Mouse (Mus musculus) mature B cell (primary cell): ENCODE results near the gene Galnt3.

Experiments
- in situ Hi-C: fragments of 300-500 bp; cut with MboI; formaldehyde crosslinking; loops from 2 replicates; pipeline ENCODE4 v1.14.3; 2019

Galnt3 gene

DNA sequence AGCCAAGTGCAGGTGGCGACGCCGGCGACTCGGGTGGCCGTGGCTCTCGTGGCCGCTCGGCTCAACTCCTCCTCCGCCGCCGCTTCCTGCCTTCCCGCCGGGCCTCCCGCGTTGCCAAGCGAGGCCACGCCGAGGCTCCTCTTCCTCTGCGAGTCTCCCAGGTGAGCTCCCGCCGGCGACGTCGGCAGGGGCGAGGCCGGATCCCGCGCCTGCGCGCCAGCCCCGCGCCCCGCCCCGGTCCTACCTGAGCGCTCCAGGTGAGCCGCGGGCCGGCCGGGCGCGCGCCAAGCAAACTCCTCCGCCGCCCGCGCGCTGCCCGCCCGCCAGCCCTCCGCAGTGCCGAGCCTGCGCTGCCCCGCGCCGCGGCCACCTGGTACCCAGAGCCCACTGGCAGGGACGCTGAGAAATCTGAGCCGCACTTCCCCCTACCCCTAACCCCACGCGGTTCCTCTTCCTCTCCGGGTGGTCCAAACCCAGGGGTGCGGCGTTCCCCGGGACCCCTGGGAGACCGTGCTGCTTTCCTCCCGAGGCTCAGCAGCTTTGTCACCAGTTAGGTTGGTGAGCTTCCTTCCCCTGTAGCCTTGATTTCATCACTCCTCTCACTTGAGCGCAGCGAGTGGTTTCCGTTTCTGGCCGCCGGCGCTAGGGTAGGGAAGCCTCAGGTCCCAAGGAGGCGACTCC lies at the start of gene Galnt3:
Galnt3 (minus strand) TSS at position 404 of the 681 bp plus-strand sequence.
- in situ Hi-C loops = no loop called here

- in situ Hi-C loops = no loop called here
Measured at GRCm38 (mm10) chr2:66173134-66173533, 48.3 kb upstream of the Galnt3 start.

GRCm38 (mm10) chr2:66171643-66172042 lies 46.8 kb upstream of the Galnt3 start:
- in situ Hi-C loops = no loop called here

GRCm38 (mm10) chr2:66170721-66171120 lies 45.9 kb upstream of the Galnt3 start:
- in situ Hi-C loops = no loop called here

GRCm38 (mm10) chr2:66165025-66165424 lies 40.2 kb upstream of the Galnt3 start:
- in situ Hi-C loops = no loop called here

- in situ Hi-C loops = no loop called here
Measured at GRCm38 (mm10) chr2:66158140-66158915, 33.5 kb upstream of the Galnt3 start.

DNA sequence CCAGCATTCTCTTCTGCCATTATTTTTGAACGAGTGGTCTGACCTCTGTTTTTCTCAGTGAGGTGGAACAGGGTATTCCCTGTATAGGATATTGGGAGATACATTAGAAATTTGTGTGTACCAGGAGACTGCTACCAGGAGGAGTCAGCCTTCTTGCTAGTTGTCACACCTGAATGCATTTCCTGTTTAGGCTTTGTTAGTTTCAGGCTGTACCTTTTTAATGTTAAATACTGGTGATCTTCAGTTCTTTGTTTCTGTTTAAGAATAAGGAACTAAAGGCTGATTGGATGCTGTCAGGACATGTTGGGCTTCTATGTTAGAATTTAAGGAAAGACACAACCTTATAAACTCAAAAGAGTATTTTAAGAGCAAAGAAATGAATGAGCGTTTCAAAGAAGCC lies 26.6 kb upstream of the Galnt3 start:
- in situ Hi-C loops = no loop called here

DNA sequence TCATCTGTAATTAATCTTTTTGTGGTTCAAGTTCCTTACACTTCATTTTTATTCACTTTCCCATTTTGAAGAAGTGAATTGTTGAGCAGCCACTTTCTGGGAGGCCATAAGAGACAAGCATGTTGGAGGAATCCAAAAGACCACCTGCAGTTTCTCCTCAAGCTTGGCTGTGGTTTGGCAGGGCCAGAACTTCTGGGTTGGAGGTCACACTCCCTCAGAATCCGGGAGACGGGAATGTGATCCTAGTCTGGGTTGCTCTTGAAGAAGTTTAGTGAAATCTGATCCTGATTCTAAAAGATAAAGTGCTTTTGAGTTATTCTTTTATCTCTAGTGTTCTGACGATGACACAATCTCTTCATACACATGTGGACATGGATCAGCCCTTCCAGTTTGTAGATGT lies 25.7 kb upstream of the Galnt3 start:
- in situ Hi-C loops = no loop called here

DNA sequence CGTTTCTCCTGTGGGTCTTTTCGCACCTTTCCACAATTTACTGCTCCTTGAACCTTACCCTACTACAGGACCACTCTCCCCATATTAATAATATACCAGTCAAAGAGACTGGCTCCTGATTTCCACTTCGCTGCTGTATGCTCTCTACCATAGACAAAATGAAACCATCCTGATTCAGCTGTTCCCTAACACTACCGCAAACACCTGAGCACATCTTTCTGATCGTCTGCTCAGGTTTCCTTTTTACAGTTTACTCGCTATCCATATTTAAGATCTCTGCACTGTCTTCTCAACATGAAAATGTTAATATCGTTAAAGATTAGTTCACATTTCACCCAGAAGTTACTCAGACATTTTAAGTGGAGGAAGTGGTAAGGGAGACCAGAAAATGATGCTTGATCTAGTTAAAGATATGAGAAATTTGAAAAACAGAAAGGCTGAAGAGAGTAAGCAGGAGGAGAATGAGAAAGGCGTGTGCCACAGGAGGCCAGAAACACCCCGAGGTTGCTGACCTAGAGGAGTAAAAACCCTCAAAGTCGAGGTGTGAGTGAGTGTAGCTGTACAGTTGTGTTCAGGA lies 23.9 kb upstream of the Galnt3 start:
- in situ Hi-C loops = no loop called here

- in situ Hi-C loops = no loop called here
Measured at GRCm38 (mm10) chr2:66146473-66146872, 21.7 kb upstream of the Galnt3 start.

GRCm38 (mm10) chr2:66144770-66145169 lies 20.0 kb upstream of the Galnt3 start:
- in situ Hi-C loops = no loop called here

- in situ Hi-C loops = no loop called here
Measured at GRCm38 (mm10) chr2:66143284-66143683, 18.5 kb upstream of the Galnt3 start.

GRCm38 (mm10) chr2:66142711-66143110 lies 17.9 kb upstream of the Galnt3 start:
- in situ Hi-C loops = no loop called here

DNA sequence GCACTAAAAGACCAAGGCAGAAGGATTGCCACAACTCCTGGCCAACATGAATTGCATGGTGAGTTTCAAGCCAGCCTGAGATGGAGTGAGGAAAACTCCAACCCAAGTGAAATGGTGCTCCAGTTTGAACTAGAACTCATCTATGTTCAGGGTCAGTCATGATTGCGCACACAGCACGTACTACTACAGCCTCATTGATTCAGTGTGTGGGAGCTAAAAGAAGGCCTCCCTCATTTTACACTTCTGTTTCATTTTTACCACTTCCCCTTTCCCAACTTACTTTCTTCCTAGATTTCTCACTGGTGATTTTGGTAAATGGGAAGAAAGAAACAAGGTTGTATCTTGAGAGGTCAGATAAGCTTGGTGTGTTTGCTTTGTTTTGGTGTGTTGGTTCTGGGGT lies 17.5 kb upstream of the Galnt3 start:
- in situ Hi-C loops = no loop called here

DNA sequence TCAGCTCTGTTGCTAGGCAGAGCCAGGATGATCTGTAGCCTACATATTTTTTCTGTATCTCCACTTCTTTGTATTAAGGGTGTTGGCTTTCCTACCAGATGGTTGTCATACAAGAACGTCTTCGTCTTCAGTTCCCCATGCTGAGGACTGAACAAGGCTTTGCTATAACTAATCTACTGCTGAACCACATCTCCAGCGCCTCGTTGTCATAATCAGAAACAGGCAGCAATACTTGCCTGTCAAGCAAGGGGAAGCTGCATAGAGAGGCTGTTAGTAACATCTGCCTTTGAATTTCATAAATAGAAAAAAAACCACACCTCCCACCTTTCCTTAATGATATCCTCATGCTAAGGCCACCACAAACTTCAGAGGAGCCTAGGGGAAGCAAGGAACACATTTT lies 15.5 kb upstream of the Galnt3 start:
- in situ Hi-C loops = no loop called here

- in situ Hi-C loops = no loop called here
Measured at GRCm38 (mm10) chr2:66131862-66132544, 7.2 kb upstream of the Galnt3 start.

DNA sequence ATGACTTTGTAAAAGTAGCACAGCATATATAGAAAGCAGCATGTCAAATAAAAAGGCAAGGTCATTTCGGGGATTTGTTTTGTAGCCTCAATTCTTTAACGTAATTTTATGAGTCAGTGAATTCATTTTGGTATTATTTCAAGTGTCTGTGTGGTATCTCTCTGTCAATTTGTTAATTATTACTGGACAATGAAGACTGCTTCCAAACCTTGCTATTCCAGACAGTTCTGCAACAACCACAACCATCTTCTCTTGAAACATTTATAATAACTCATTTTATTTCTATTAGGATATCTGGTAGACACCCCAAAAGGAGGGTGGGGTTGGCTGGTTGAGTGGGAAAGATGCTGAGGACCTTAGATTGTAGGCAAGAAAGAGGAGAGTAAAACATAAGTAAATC lies 4.1 kb upstream of the Galnt3 start:
- in situ Hi-C loops = no loop called here

- in situ Hi-C loops = no loop called here
Measured at GRCm38 (mm10) chr2:66127541-66127940, 2.7 kb upstream of the Galnt3 start.

GRCm38 (mm10) chr2:66126936-66127335 lies 2.1 kb upstream of the Galnt3 start:
- in situ Hi-C loops = no loop called here

GRCm38 (mm10) chr2:66123756-66124589 lies 821 bp downstream of the Galnt3 start:
- in situ Hi-C loops = no loop called here

DNA sequence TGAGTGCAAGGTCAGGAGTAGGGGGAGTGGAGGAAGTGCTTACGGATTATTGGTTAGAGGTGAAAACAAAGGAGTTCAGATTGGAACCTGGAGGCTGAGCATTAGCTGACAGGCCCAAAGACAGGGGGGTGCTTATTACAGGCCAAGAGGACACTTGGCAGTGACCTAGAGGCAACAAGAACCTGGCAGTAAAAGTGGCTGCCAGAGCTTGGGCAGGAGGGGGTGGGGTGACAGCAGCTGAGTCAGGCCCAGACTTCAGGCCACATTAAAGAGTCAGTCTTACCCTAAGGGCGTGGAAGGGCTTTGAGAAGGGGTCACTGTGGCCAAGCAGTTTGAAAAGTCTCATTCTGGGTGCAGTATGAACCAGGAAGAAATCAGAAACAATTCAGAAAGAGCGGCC lies 7.1 kb downstream of the Galnt3 start:
- in situ Hi-C loops = no loop called here
